Mouse (Mus musculus) ES-Bruce4 (cell line): ENCODE measurements at regions not wholly inside any gene's neighbourhood (a gene's known extent, or its start where the extent isn't known, plus 50 kb on each side); places are given as distances from the start of the nearest gene placed in this dataset.

Experiments
- H3K27ac ChIP-seq: 2 replicates; pipeline ENCODE4 v1.5.1; 2012; ENCODE audit warnings: low read length, inconsistent platforms; ENCODE audit not compliant: insufficient read depth
- H3K27me3 ChIP-seq: 2 replicates; pipeline ENCODE4 v1.6.1; 2012; ENCODE audit warnings: mild to moderate bottlenecking, low read length, inconsistent platforms; ENCODE audit not compliant: control insufficient read depth, poor library complexity, insufficient read depth, severe bottlenecking
- H3K36me3 ChIP-seq: 2 replicates; pipeline ENCODE4 v1.6.1; 2012; ENCODE audit warnings: inconsistent platforms, mild to moderate bottlenecking, low read length, moderate library complexity; ENCODE audit not compliant: control insufficient read depth, poor library complexity, insufficient read depth, severe bottlenecking
- H3K4me1 ChIP-seq: one replicate; pipeline ENCODE4 v1.8.1; 2011; ENCODE audit warnings: low read length; ENCODE audit not compliant: control insufficient read depth, insufficient read depth
- H3K4me3 ChIP-seq: 2 replicates; pipeline ENCODE4 v1.5.1; 2011; ENCODE audit warnings: low read depth, mild to moderate bottlenecking, low read length
- H3K9ac ChIP-seq: 2 replicates; pipeline ENCODE4 v1.6.1; 2012; ENCODE audit warnings: low read depth, mild to moderate bottlenecking, inconsistent platforms; ENCODE audit not compliant: poor library complexity, severe bottlenecking
- H3K9me3 ChIP-seq: replicated peaks from 2 replicates; pipeline ENCODE4 v1.6.1; 2012; ENCODE audit warnings: mild to moderate bottlenecking, low read length, inconsistent platforms; ENCODE audit not compliant: control insufficient read depth, poor library complexity, insufficient read depth, severe bottlenecking
- CTCF ChIP-seq: IDR thresholded peaks from one replicate; pipeline ENCODE4 v1.8.1; 2011; ENCODE audit warnings: low read depth, low read length
- EP300 ChIP-seq: IDR thresholded peaks from 2 replicates; pipeline ENCODE4 v1.6.1; 2011; ENCODE audit warnings: low read depth, low read length; ENCODE audit not compliant: insufficient read depth
- POLR2A ChIP-seq: IDR thresholded peaks from one replicate; pipeline ENCODE4 v1.8.1; 2011; ENCODE audit warnings: low read length; ENCODE audit not compliant: insufficient read depth

DNA sequence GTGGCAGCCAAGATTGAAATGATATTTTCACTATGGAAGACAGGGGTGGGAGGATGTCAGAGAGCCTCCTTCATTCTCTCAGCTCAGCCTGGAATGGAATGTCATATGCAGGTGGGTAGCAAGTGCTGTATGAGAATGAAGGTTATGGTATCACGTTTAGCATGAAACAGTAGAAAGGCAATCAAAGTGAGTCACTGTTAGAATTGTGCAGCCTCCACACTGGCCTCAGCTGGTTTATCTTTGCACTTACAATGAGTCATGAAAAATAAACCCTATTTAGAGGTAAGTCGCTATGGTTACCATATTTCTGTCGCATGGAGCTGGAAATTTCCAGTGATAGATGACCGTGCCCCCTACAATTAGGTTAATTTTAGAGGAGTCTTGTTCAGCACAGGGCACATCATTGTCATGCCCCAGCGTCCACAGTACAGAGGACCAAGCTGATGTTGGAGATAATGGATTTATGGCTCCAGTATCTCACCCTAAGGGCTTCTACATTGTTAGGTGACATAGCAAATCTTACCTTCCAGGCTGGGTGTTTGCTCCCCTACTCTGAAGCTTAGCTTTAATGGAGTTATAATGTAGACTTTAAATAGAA, 167.9 kb upstream of the Pard3b start:
- no peaks in the 10 kb centered on the region for H3K4me1 ChIP-seq
- TF ChIP-seq CTCF (no peak), POLR2A (no peak), EP300 (no peak)
- H3K27ac ChIP-seq = no peak overlapping the region
- H3K9me3 ChIP-seq = no peaks in the 10 kb centered on the region
- no peaks in the 10 kb centered on the region for H3K36me3 ChIP-seq
- no peak overlapping the region for H3K9ac ChIP-seq
- no peaks in the 10 kb centered on the region for H3K27me3 ChIP-seq
- no peak overlapping the region for H3K4me3 ChIP-seq

DNA sequence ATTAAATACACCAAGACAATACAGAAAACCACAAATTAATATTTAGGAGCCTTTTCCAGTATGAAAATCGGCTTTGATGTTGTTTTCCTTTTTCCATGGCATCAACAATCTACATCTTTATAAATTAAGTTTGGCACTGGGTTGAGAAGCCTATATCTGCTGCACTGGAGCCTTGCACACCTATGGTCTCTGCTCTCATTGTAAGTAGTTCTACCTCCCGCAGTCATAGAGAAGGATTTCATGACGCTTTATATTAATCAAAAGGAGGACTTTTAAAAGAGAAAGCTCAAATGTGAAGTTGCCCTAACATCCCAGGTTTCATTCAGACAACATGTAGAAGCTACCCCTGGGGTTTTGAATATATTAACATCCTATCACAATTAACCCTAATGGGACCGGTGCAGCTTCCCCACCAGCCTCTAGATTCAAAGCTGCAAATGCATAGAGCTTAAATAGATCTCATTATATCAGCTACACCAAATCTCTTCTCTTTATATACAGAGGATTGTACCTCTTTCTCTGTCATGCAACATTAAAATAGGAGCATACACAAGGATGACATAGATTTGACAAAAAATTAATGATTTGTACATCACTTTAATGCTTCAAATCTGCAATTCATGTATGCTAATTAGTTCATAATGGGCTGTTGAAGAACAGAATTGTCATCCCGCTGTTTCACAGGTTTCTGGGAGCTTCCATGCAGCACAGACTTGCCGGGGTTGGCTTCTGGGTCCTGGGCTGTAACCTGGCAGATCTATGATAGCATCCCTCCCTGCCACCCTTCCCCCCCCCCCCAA, 166.6 kb upstream of the Pard3b start:
- no peaks in the 10 kb centered on the region for H3K36me3 ChIP-seq
- H3K27ac ChIP-seq = no peak overlapping the region
- H3K27me3 ChIP-seq = no peaks in the 10 kb centered on the region
- TF ChIP-seq POLR2A (no peak), EP300 (no peak), CTCF (no peak)
- H3K4me3 ChIP-seq = no peak overlapping the region
- H3K9me3 ChIP-seq = no peaks in the 10 kb centered on the region
- H3K4me1 ChIP-seq = no peaks in the 10 kb centered on the region
- no peak overlapping the region for H3K9ac ChIP-seq

DNA sequence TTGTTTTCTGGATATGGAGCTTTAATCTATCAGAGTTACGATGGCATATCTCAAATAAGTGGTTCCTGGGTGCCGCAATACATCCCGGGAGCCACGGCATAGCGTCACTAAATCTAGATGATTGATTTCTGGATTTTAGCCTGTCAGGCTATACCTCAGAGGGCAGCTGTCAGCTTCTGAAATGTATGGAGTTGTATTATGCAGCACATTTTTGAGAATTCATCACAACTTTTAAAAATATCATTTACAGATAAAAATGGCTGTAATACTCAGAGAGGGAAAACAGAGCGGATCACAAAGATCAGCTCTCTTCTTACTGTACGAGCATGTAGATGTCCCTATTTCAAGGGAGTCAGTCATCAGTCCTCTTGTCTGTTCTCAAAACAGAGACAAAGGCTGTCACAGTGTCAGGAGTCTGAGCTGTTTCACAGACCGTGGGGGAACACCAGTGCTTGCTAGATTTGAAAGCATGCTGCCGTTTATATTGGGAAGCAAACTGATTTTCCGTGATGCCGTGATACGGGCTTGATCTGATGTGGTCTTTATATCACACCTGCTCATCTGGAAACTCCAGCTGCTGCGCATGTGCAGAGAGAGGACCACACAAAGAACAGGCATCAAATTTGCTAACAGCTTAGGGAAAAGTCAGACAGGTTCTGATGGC, 165.9 kb upstream of the Pard3b start:
- no peak for TF ChIP-seq POLR2A
- TF ChIP-seq CTCF = no peak
- no peak for TF ChIP-seq EP300
- Histone ChIP-seq H3K27ac (no peak overlapping the region), H3K36me3 (no peaks in the 10 kb centered on the region), H3K27me3 (no peaks in the 10 kb centered on the region), H3K9ac (no peak overlapping the region), H3K4me3 (no peak overlapping the region), H3K9me3 (no peaks in the 10 kb centered on the region), H3K4me1 (no peaks in the 10 kb centered on the region)

- Histone ChIP-seq H3K4me3 (no peak overlapping the region), H3K4me1 (no peaks in the 10 kb centered on the region), H3K36me3 (no peaks in the 10 kb centered on the region), H3K9ac (no peak overlapping the region), H3K27ac (no peak overlapping the region), H3K9me3 (peaks cover 1% of the 10 kb centered on the region; the same call in 1 of the 2 replicates), H3K27me3 (no peaks in the 10 kb centered on the region; the same call in 1 of the 2 replicates)
- TF ChIP-seq POLR2A (no peak), EP300 (no peak), CTCF (no peak)
These were observed 153.2 kb upstream of the Pard3b start for GRCm38 (mm10) chr1:61485459-61485858.

GRCm38 (mm10) chr1:61524886-61525285, 113.7 kb upstream of the Pard3b start:
- Histone ChIP-seq H3K36me3 (no peaks in the 10 kb centered on the region), H3K4me1 (no peaks in the 10 kb centered on the region), H3K9ac (no peak overlapping the region), H3K27ac (no peak overlapping the region), H3K9me3 (no peaks in the 10 kb centered on the region), H3K27me3 (no peaks in the 10 kb centered on the region), H3K4me3 (no peak overlapping the region)
- TF ChIP-seq POLR2A (no peak), CTCF (no peak), EP300 (no peak)
